Mouse (Mus musculus): ENCODE results near the gene Slco4a1. TPM values are rescaled to one million over a fixed set of nuclear protein-coding genes. Genes with fewer than 3 reads are reported as not detected.
A peak's percentile ranks its signal among the peaks of the same experiment; 100 is the strongest.

Slco4a1 gene
- total and polyA plus RNA-seq, 2 experiments from 2014 or later, result 1.6 to 1.8 TPM

DNA sequence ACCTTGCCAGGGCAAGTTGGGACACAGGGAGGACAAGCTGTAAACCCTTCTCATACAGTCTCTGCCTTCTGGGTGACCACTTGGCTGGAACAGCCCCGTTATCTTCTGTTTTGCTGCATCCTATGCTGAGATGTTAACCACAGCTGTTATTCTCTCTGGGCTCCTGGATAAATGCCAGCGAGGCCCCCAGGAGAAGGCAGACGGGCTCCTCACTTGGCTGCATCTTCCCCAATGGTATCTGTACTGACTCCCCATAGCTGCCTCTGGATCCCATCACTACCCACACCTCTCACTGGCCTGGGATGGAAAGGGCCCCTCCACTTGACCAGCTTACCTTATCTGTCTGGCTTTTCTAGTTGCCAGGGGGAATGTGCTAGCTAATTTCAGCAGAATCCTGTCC lies 57.0 kb downstream of the Slco4a1 start:
- H3K36me3 ChIP-seq (ENCODE audit: insufficient read depth), result no peaks in the 10 kb centered on the region
- TF ChIP-seq CTCF (IDR thresholded peaks at IDR 0.05; ENCODE audit: low read depth), result no peak
- DNase-seq (no peak), ATAC-seq (no peak)
- no peaks in the 10 kb centered on the region for H3K27me3 ChIP-seq (ENCODE audit: insufficient read depth, low read length)
- H3K9me3 ChIP-seq (ENCODE audit: low read length), result no peaks in the 10 kb centered on the region
- WGBS, result 63% methylated on average over 3 of the region's 3 CpGs
- no peak overlapping the region for H3K27ac ChIP-seq (ENCODE audit: low read depth, low read length)
- H3K4me1 ChIP-seq (ENCODE audit: insufficient read depth), result 0 out of 2 replicates have a peak, but pooled peaks cover 5% of the 10 kb centered on the region
- H3K4me3 ChIP-seq (ENCODE audit: low read depth, low read length), result no peak overlapping the region
- H3K9ac ChIP-seq, result no peak overlapping the region
- H3K4me2 ChIP-seq (ENCODE audit: low read depth), result no peak overlapping the region

DNA sequence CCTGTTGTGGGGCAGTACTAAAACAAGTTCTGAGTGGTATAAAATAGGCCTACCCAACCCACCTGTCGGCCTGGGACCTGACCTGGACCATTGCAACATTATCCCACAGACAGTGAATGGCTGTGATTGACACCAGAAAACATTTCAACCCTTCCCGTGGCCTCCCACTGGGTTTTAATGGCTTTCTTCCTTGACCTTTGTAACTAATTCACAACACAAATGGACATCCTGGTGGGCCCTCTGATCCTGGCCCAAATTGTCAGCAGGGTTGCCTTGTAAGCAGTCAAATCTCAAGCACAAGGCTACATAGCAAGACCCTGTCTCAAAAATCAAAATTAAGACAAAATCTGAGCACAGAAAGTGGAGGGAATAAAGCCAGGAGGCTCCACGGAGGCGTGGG lies 57.8 kb downstream of the Slco4a1 start:
- WGBS, result 29% methylated on average over 4 of the region's 4 CpGs
- ATAC-seq, result no peak
- H3K4me3 ChIP-seq (ENCODE audit: low read depth, low read length), result no peak overlapping the region

GRCm38 (mm10) chr2:180521437-180522221 lies 65.6 kb downstream of the Slco4a1 start:
- H3K9me3 ChIP-seq (ENCODE audit: low read length), result no peaks in the 10 kb centered on the region
- peak; percentile 83 for ATAC-seq
- no peak overlapping the region for H3K9ac ChIP-seq
- DNase-seq, result peak; percentile 44
- H3K4me2 ChIP-seq (ENCODE audit: low read depth), result no peak overlapping the region
- H3K4me1 ChIP-seq (ENCODE audit: insufficient read depth), result no peaks in the 10 kb centered on the region
- H3K27ac ChIP-seq (ENCODE audit: low read depth, low read length), result no peak overlapping the region
- no peak for TF ChIP-seq CTCF (IDR thresholded peaks at IDR 0.05; ENCODE audit: low read depth)
- 38% methylated on average over 5 of the region's 5 CpGs for WGBS
- no peaks in the 10 kb centered on the region for H3K27me3 ChIP-seq (ENCODE audit: insufficient read depth, low read length)
- H3K36me3 ChIP-seq (ENCODE audit: insufficient read depth), result no peaks in the 10 kb centered on the region
- H3K4me3 ChIP-seq (ENCODE audit: low read depth, low read length), result no peak overlapping the region

More for the DNA sequence above, 57.8 kb downstream of the Slco4a1 start:
- Histone ChIP-seq H3K36me3 (ENCODE audit: insufficient read depth) (no peaks in the 10 kb centered on the region), H3K4me1 (ENCODE audit: insufficient read depth) (0 out of 2 replicates have a peak, but pooled peaks cover 5% of the 10 kb centered on the region), H3K27ac (ENCODE audit: low read depth, low read length) (no peak overlapping the region), H3K9ac (no peak overlapping the region), H3K27me3 (ENCODE audit: insufficient read depth, low read length) (no peaks in the 10 kb centered on the region), H3K4me2 (ENCODE audit: low read depth) (no peak overlapping the region), H3K9me3 (ENCODE audit: low read length) (no peaks in the 10 kb centered on the region)
- no peak for TF ChIP-seq CTCF (IDR thresholded peaks at IDR 0.05; ENCODE audit: low read depth)
- DNase-seq, result no peak

- TF ChIP-seq CTCF (IDR thresholded peaks at IDR 0.05; ENCODE audit: low read depth), result no peak
- H3K9ac ChIP-seq, result no peak overlapping the region
- H3K27me3 ChIP-seq (ENCODE audit: insufficient read depth, low read length), result no peaks in the 10 kb centered on the region
- ATAC-seq (no peak), DNase-seq (no peak)
- no peak overlapping the region for H3K4me3 ChIP-seq (ENCODE audit: low read depth, low read length)
- no peak overlapping the region for H3K4me2 ChIP-seq (ENCODE audit: low read depth)
- H3K4me1 ChIP-seq (ENCODE audit: insufficient read depth), result no peaks in the 10 kb centered on the region
- H3K9me3 ChIP-seq (ENCODE audit: low read length), result no peaks in the 10 kb centered on the region
- no peaks in the 10 kb centered on the region for H3K36me3 ChIP-seq (ENCODE audit: insufficient read depth)
- H3K27ac ChIP-seq (ENCODE audit: low read depth, low read length), result no peak overlapping the region
- 73% methylated on average over 4 of the region's 4 CpGs for whole genome bisulfite sequencing
Observed at GRCm38 (mm10) chr2:180522825-180523224, 66.8 kb downstream of the Slco4a1 start.

Other genes with a start within 250 kb of the Slco4a1 start
- gene Lama5, start 230.4 kb upstream of the Slco4a1 start, total RNA-seq (2014; rRNA removed), result 3.5 and 8.9 TPM in 2 replicates
- gene Lama5, start 230.4 kb upstream of the Slco4a1 start, polyA plus RNA-seq (2015; fragmentation: Nextera tagmentation; extraction: Ambion mirVana), result 1.4 and 1.7 TPM in 2 replicates
- gene Rps21, start 198.9 kb upstream of the Slco4a1 start, total RNA-seq (2014; rRNA removed), result 848 and 1,386 TPM in 2 replicates
- gene Rps21, start 198.9 kb upstream of the Slco4a1 start, polyA plus RNA-seq (2015; fragmentation: Nextera tagmentation; extraction: Ambion mirVana), result 439 and 570 TPM in 2 replicates
- 46.6 and 58.8 TPM in 2 replicates for gene Cables2, start 182.7 kb upstream of the Slco4a1 start, total RNA-seq (2014; rRNA removed)
- 21.1 and 28.4 TPM in 2 replicates for gene Cables2, start 182.7 kb upstream of the Slco4a1 start, polyA plus RNA-seq (2015; fragmentation: Nextera tagmentation; extraction: Ambion mirVana)
- not detected in 2 replicates for gene Rbbp8nl, start 166.4 kb upstream of the Slco4a1 start, total RNA-seq (2014; rRNA removed)
- not detected in 2 replicates for gene Rbbp8nl, start 166.4 kb upstream of the Slco4a1 start, polyA plus RNA-seq (2015; fragmentation: Nextera tagmentation; extraction: Ambion mirVana)
- gene Gata5, start 121.5 kb upstream of the Slco4a1 start, total RNA-seq (2014; rRNA removed), result not detected in 2 replicates
- not detected in 2 replicates for gene Gata5, start 121.5 kb upstream of the Slco4a1 start, polyA plus RNA-seq (2015; fragmentation: Nextera tagmentation; extraction: Ambion mirVana)
- gene Ntsr1, start 43.7 kb downstream of the Slco4a1 start, total RNA-seq (2014; rRNA removed), result 19.8 and 35.8 TPM in 2 replicates
- 13.2 and 18.1 TPM in 2 replicates for gene Ntsr1, start 43.7 kb downstream of the Slco4a1 start, polyA plus RNA-seq (2015; fragmentation: Nextera tagmentation; extraction: Ambion mirVana)
- gene Mrgbp, start 125.1 kb downstream of the Slco4a1 start, total RNA-seq (2014; rRNA removed), result 55.0 and 63.2 TPM in 2 replicates
- gene Mrgbp, start 125.1 kb downstream of the Slco4a1 start, polyA plus RNA-seq (2015; fragmentation: Nextera tagmentation; extraction: Ambion mirVana), result 31.8 and 34.2 TPM in 2 replicates
- gene Ogfr, start 133.0 kb downstream of the Slco4a1 start, total RNA-seq (2014; rRNA removed), result 116 and 127 TPM in 2 replicates
- gene Ogfr, start 133.0 kb downstream of the Slco4a1 start, polyA plus RNA-seq (2015; fragmentation: Nextera tagmentation; extraction: Ambion mirVana), result 84.7 and 86.0 TPM in 2 replicates
- gene Col9a3, start 141.5 kb downstream of the Slco4a1 start, total RNA-seq (2014; rRNA removed), result 42.4 and 47.9 TPM in 2 replicates
- 46.8 and 49.5 TPM in 2 replicates for gene Col9a3, start 141.5 kb downstream of the Slco4a1 start, polyA plus RNA-seq (2015; fragmentation: Nextera tagmentation; extraction: Ambion mirVana)
- 5.3 and 5.9 TPM in 2 replicates for gene Tcfl5, start 186.5 kb downstream of the Slco4a1 start, total RNA-seq (2014; rRNA removed)
- 0.88 and 1.2 TPM in 2 replicates for gene Tcfl5, start 186.5 kb downstream of the Slco4a1 start, polyA plus RNA-seq (2015; fragmentation: Nextera tagmentation; extraction: Ambion mirVana)